Mouse (Mus musculus) layer of hippocampus, adult 11-12 months (tissue): ENCODE results near the gene Cavin3.

Experiments used
- DNase-seq: peaks from one replicate; pipeline ENCODE4 v3.0.0; 2022; ENCODE audit warnings: low spot score

Cavin3 gene

GRCm38 (mm10) chr7:105481505-105482411, at the start of gene Cavin3:
Gene Cavin3 (minus strand): TSS chr7:105482300.
- peak; percentile 57 for DNase-seq

- DNase-seq: no peak
Observed at GRCm38 (mm10) chr7:105528094-105528493, 46.0 kb upstream of the Cavin3 start.

GRCm38 (mm10) chr7:105527306-105527937, 45.3 kb upstream of the Cavin3 start:
- peak; percentile 59 for DNase-seq

- no peak for DNase-seq
Observed at GRCm38 (mm10) chr7:105524222-105524621, 42.1 kb upstream of the Cavin3 start.

- DNase-seq: no peak
Observed at GRCm38 (mm10) chr7:105520201-105520600, 38.1 kb upstream of the Cavin3 start.

- DNase-seq: no peak
Observed at GRCm38 (mm10) chr7:105519771-105520170, 37.7 kb upstream of the Cavin3 start.

- DNase-seq: peak; percentile 61
Observed at GRCm38 (mm10) chr7:105519336-105519735, 37.2 kb upstream of the Cavin3 start.

- DNase-seq: no peak
Observed at GRCm38 (mm10) chr7:105516669-105517360, 34.7 kb upstream of the Cavin3 start.

GRCm38 (mm10) chr7:105515178-105515577, 33.1 kb upstream of the Cavin3 start:
- peak; percentile 45 for DNase-seq

- no peak for DNase-seq
Observed at GRCm38 (mm10) chr7:105514561-105514960, 32.5 kb upstream of the Cavin3 start.

GRCm38 (mm10) chr7:105513845-105514291, 31.8 kb upstream of the Cavin3 start:
- DNase-seq: no peak

GRCm38 (mm10) chr7:105510143-105510542, 28.0 kb upstream of the Cavin3 start:
- DNase-seq: no peak

- DNase-seq: no peak
Observed at GRCm38 (mm10) chr7:105507257-105507656, 25.2 kb upstream of the Cavin3 start.

GRCm38 (mm10) chr7:105501984-105502383, 19.9 kb upstream of the Cavin3 start:
- no peak for DNase-seq

- DNase-seq: no peak
Observed at GRCm38 (mm10) chr7:105499676-105500075, 17.6 kb upstream of the Cavin3 start.

- no peak for DNase-seq
Observed at GRCm38 (mm10) chr7:105498854-105499492, 16.9 kb upstream of the Cavin3 start.

- DNase-seq: no peak
Observed at GRCm38 (mm10) chr7:105497881-105498280, 15.8 kb upstream of the Cavin3 start.

GRCm38 (mm10) chr7:105487104-105487876, 5.2 kb upstream of the Cavin3 start:
- peak; percentile 78 for DNase-seq

GRCm38 (mm10) chr7:105485029-105485428, 2.9 kb upstream of the Cavin3 start:
- no peak for DNase-seq

- DNase-seq: no peak
Observed at GRCm38 (mm10) chr7:105482426-105482825, 326 bp upstream of the Cavin3 start.
